Mouse (Mus musculus) liver, postnatal 0 days (tissue): ENCODE measurements around the gene Abca4. TPM values are rescaled to one million over a fixed set of nuclear protein-coding genes. Genes with fewer than 3 reads are reported as not detected.

Experiments used
- ATAC-seq: fragments of 200-750 bp; cut with Nextera tagmentation; 2 replicates; pipeline ENCODE4 v1.8.0; 2017; ENCODE audit warnings: mild to moderate bottlenecking, moderate library complexity
- DNase-seq: peaks from one replicate; pipeline ENCODE4 v3.0.0-alpha.2; 2016
- H3K27ac ChIP-seq: fragments of 300-500 bp; sonication (generic); 2 replicates; pipeline ENCODE4 v1.5.1; 2014; ENCODE audit warnings: antibody characterized with exemption, moderate library complexity, mild to moderate bottlenecking, low read depth
- H3K27me3 ChIP-seq: fragments of 300-500 bp; sonication (generic); 2 replicates; pipeline ENCODE4 v1.6.1; 2014; ENCODE audit warnings: low read length, control low read depth, mixed read lengths; ENCODE audit not compliant: insufficient read depth
- H3K36me3 ChIP-seq: fragments of 300-500 bp; sonication (generic); replicated peaks from 2 replicates; pipeline ENCODE4 v1.6.1; 2014; ENCODE audit warnings: mild to moderate bottlenecking, control low read depth, low read length, moderate library complexity, mixed read lengths; ENCODE audit not compliant: insufficient read depth
- H3K4me1 ChIP-seq: fragments of 300-500 bp; sonication (generic); 2 replicates; pipeline ENCODE4 v1.6.1; 2014; ENCODE audit warnings: antibody characterized with exemption, mild to moderate bottlenecking, control low read depth; ENCODE audit not compliant: insufficient read depth
- H3K4me2 ChIP-seq: fragments of 300-500 bp; sonication (generic); 2 replicates; pipeline ENCODE4 v1.6.1; 2014; ENCODE audit warnings: low read depth, mild to moderate bottlenecking, low read length, moderate library complexity, mixed read lengths
- H3K4me3 ChIP-seq: fragments of 300-500 bp; sonication (generic); 2 replicates; pipeline ENCODE4 v1.5.1; 2014; ENCODE audit warnings: low read depth, low read length
- H3K9ac ChIP-seq: fragments of 300-500 bp; sonication (generic); replicated peaks from 2 replicates; pipeline ENCODE4 v1.6.1; 2014; ENCODE audit warnings: mild to moderate bottlenecking, moderate library complexity
- H3K9me3 ChIP-seq: fragments of 300-500 bp; sonication (generic); 2 replicates; pipeline ENCODE4 v1.6.1; 2016; ENCODE audit warnings: mild to moderate bottlenecking, control low read depth, low read length, mixed read lengths
- CTCF ChIP-seq: sonication (generic); IDR thresholded peaks from 2 replicates; pipeline ENCODE4 v1.5.1; 2016; ENCODE audit warnings: antibody characterized with exemption, low read depth
- EP300 ChIP-seq: IDR thresholded peaks from 2 replicates; pipeline ENCODE4 v1.6.1; 2016; ENCODE audit warnings: antibody characterized with exemption, low read depth, mild to moderate bottlenecking
- WGBS: fragments of 180-500 bp; shearing (Covaris S2); extraction: QIAGEN DNeasy Blood & Tissue Kit; methylation state at CpG from one replicate; pipeline ENCODE4 v1.1.7; 2014; ENCODE audit not compliant: insufficient replicate concordance; 5-methylcytosine and 5-hydroxymethylcytosine counted together
- polyA plus RNA-seq: library from polyadenylated mRNA; unstranded; fragments of >200 nt; fragmentation: Nextera tagmentation; extraction: Ambion mirVana; gene quantifications from 2 replicates; pipeline ENCODE4 v1.2.1, GENCODE M21; 2015

Abca4 gene
- polyA plus RNA-seq, 1 experiment from 2014 or later, result 0.40 TPM

DNA sequence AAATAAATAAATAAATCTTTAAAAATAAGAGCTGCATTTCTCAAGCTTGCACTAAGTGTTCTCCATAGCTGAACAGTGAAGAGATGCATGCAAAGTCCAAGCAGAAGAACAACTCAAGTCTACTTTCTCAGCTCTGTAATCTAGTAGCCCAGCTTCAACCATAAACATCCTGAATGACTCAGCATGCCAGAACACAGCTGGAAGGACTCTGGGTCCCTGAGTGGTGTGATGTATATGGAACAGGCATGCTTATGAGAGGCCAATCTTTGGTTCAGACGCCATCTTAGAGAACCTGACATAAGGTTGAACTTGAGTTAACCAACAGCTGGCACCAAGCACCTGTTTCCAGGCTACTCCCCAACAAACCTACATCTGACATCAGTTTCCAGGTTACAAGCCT lies 142.7 kb downstream of the Abca4 start:
- no peak for DNase-seq
- peak; percentile 69 for ATAC-seq

DNA sequence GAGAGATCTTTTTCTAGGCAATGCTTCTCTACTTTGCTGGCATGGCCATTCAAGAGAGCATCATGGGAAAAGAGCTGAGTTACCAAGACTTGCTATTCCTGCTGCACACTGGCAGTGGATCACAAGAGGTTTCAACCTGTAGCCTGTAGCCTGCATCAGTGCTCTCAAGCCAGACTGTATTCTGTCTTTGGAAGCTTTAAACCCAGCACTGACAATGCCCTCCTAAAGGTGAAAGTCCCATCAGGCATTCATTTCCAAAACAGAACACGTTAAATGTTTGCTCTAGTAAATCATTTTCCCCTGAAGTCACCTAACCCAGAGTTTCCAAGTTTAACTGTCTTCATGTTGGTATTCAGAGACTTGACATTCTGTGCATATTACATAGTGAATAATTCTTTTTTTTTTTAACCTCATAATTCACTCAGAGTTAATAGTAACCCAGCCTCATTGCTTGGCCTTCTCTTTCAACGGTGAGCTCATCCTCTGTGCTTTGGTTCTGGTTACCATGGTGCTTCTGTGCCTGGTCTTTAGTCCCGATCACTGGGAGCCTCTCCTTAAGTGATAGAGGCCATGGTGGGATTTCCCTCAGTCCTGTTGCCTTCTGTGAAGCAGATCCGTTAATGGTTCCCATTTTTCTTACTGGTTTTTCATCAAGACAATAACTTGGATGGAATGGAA lies 152.5 kb downstream of the Abca4 start:
- peaks cover 34% of the 10 kb centered on the region for H3K4me1 ChIP-seq
- H3K36me3 ChIP-seq, result no peaks in the 10 kb centered on the region
- H3K4me3 ChIP-seq, result no peak overlapping the region
- DNase-seq (no peak), ATAC-seq (peak; percentile 20; the same call in 1 of the 2 replicates)
- no peaks in the 10 kb centered on the region for H3K9me3 ChIP-seq
- H3K27me3 ChIP-seq, result no peaks in the 10 kb centered on the region
- peak overlapping the region; percentile 81 for H3K27ac ChIP-seq
- TF ChIP-seq CTCF (no peak), EP300 (no peak)
- no peak overlapping the region for H3K9ac ChIP-seq
- 61% methylated on average over 4 of the region's 4 CpGs for WGBS
- no peak overlapping the region; the same call in 1 of the 2 replicates for H3K4me2 ChIP-seq

More for the DNA sequence above, 142.7 kb downstream of the Abca4 start:
- H3K4me3 ChIP-seq, result no peak overlapping the region
- no peak overlapping the region for H3K27ac ChIP-seq
- no peak for TF ChIP-seq CTCF
- no peak for TF ChIP-seq EP300
- H3K4me2 ChIP-seq, result no peak overlapping the region
- no peaks in the 10 kb centered on the region for H3K9me3 ChIP-seq
- no peak overlapping the region for H3K9ac ChIP-seq
- no peaks in the 10 kb centered on the region for H3K4me1 ChIP-seq
- WGBS, result 41% methylated on average over 1 of the region's 1 CpGs
- no peaks in the 10 kb centered on the region for H3K27me3 ChIP-seq
- H3K36me3 ChIP-seq, result no peaks in the 10 kb centered on the region

DNA sequence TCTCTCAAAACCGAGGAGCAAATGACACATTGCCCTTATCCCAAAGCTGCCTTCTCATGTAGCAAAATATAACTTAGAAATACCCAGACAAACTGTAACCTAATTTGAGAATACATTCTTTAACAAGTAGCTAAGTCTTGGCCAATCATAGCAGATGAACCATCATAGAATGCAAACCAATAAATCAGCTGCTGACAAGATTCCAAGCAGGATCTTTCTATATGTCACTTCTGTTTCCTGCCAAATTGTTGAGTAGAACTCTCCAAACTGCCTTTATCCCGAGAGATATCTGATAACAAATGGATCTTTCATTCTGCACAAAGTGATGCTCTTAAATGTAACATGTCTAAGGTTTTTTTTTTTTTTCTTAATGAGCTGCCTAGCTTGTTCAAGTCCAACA lies 154.3 kb downstream of the Abca4 start:
- WGBS, result 45% methylated on average over 2 of the region's 2 CpGs
- H3K27me3 ChIP-seq, result no peaks in the 10 kb centered on the region
- DNase-seq (no peak), ATAC-seq (no peak)
- H3K4me1 ChIP-seq, result peaks cover 42% of the 10 kb centered on the region
- no peak overlapping the region for H3K4me3 ChIP-seq
- H3K4me2 ChIP-seq, result no peak overlapping the region
- H3K36me3 ChIP-seq, result no peaks in the 10 kb centered on the region
- H3K9ac ChIP-seq, result no peak overlapping the region
- H3K27ac ChIP-seq, result peak overlapping the region; percentile 81
- no peaks in the 10 kb centered on the region for H3K9me3 ChIP-seq
- TF ChIP-seq CTCF (no peak), EP300 (no peak)

DNA sequence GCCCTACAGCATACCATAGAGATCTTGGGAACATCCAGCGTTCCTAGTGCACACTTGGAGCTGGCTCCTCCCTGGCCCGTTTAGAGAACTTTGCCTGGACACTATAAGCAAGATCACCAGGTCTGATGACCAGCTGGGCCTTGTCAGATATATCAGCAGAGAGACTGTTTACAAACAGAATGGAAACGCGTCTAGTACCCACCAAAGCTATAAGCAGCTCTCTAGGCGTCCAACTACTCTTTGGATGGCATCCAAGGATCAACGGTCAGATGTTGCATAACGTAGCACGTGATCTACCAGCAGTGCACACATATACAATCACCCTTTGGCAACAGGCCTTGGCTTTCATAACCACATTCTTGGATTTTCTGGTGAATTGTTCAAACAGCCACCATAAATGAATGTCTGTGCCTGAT lies 154.7 kb downstream of the Abca4 start:
- Histone ChIP-seq H3K27me3 (no peaks in the 10 kb centered on the region), H3K36me3 (no peaks in the 10 kb centered on the region), H3K27ac (peak overlapping the region; percentile 81), H3K4me2 (no peak overlapping the region), H3K4me1 (peaks cover 42% of the 10 kb centered on the region), H3K4me3 (no peak overlapping the region), H3K9ac (no peak overlapping the region), H3K9me3 (no peaks in the 10 kb centered on the region)
- WGBS, result 43% methylated on average over 8 of the region's 8 CpGs
- DNase-seq, result peak; percentile 83
- TF ChIP-seq CTCF (no peak), EP300 (peak; percentile 82)
- ATAC-seq, result peak; percentile 90

- no peaks in the 10 kb centered on the region for H3K27me3 ChIP-seq
- TF ChIP-seq EP300, result no peak
- H3K9ac ChIP-seq, result no peak overlapping the region
- no peaks in the 10 kb centered on the region for H3K9me3 ChIP-seq
- no peak overlapping the region for H3K4me2 ChIP-seq
- WGBS, result 80% methylated on average over 4 of the region's 4 CpGs
- DNase-seq, result no peak
- H3K4me1 ChIP-seq, result peaks cover 42% of the 10 kb centered on the region
- H3K36me3 ChIP-seq, result no peaks in the 10 kb centered on the region
- H3K4me3 ChIP-seq, result no peak overlapping the region
- H3K27ac ChIP-seq, result peak overlapping the region; percentile 72
- ATAC-seq, result no peak
Measured at GRCm38 (mm10) chr3:122199600-122199999, 155.4 kb downstream of the Abca4 start.

DNA sequence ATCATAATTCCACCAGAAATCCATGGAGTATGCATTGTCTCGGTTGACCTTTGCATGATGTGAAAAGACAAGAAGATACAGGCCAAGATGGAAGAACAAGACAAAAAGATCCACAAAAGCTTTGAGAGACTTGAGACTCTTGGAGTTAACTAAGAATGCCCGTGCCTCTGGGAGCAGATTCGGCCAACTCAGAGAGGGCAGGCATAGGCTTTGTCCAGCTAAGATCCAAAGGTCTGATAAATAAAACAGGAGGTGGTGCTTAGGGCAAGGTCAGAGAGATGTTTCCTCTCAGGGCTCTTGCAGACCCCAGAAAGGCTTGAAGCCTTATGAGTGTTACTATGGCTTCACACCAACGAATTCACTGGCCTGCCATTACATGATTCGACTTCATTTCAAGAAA lies 155.8 kb downstream of the Abca4 start:
- TF ChIP-seq CTCF (no peak), EP300 (no peak)
- no peak overlapping the region for H3K4me2 ChIP-seq
- ATAC-seq, result no peak
- H3K4me3 ChIP-seq, result no peak overlapping the region
- H3K27me3 ChIP-seq, result no peaks in the 10 kb centered on the region
- H3K9me3 ChIP-seq, result no peaks in the 10 kb centered on the region
- peaks cover 42% of the 10 kb centered on the region for H3K4me1 ChIP-seq
- WGBS, result 69% methylated on average over 5 of the region's 5 CpGs
- H3K27ac ChIP-seq, result peak overlapping the region; percentile 72
- no peak overlapping the region for H3K9ac ChIP-seq
- no peak for DNase-seq
- H3K36me3 ChIP-seq, result no peaks in the 10 kb centered on the region
